Mouse (Mus musculus) urinary bladder, postnatal 25 days (tissue): ENCODE measurements around the gene Gm2a.
"Not testable (repeated sequence)": the region's sequence is repeated elsewhere in the genome, so short reads cannot be mapped to it uniquely, and the experiment has no call there.

Experiments
- DNase-seq: peaks from one replicate; pipeline ENCODE4 v3.0.0; 2022; ENCODE audit warnings: low spot score

The Gm2a gene

GRCm38 (mm10) chr11:55096731-55097462, 1.0 kb upstream of the Gm2a start:
- DNase-seq, result no peak

GRCm38 (mm10) chr11:55098189-55098915, 437 bp downstream of the Gm2a start:
- DNase-seq, result no peak

GRCm38 (mm10) chr11:55099019-55099771, 1.3 kb downstream of the Gm2a start:
- DNase-seq, result no peak

GRCm38 (mm10) chr11:55099868-55100267, 2.0 kb downstream of the Gm2a start:
- DNase-seq, result no peak

- no peak for DNase-seq
These were observed 4.1 kb downstream of the Gm2a start for GRCm38 (mm10) chr11:55102015-55102414.

GRCm38 (mm10) chr11:55103229-55103628, 5.3 kb downstream of the Gm2a start:
- DNase-seq, result no peak

- DNase-seq, result no peak
These were observed 7.5 kb downstream of the Gm2a start for GRCm38 (mm10) chr11:55105389-55105788.

GRCm38 (mm10) chr11:55106636-55107035, 8.7 kb downstream of the Gm2a start:
- DNase-seq, result no peak

GRCm38 (mm10) chr11:55109521-55110300, 11.8 kb downstream of the Gm2a start:
- DNase-seq, result no peak

- no peak for DNase-seq
These were observed 12.8 kb downstream of the Gm2a start for GRCm38 (mm10) chr11:55110566-55111169.

- DNase-seq, result no peak
These were observed 15.4 kb downstream of the Gm2a start for GRCm38 (mm10) chr11:55113209-55113860.

GRCm38 (mm10) chr11:55113861-55114250, 15.9 kb downstream of the Gm2a start:
- not testable (repeated sequence) for DNase-seq

GRCm38 (mm10) chr11:55114291-55114690, 16.4 kb downstream of the Gm2a start:
- DNase-seq, result no peak

GRCm38 (mm10) chr11:55116004-55116403, 18.1 kb downstream of the Gm2a start:
- no peak for DNase-seq

- no peak for DNase-seq
These were observed 19.1 kb downstream of the Gm2a start for GRCm38 (mm10) chr11:55117031-55117430.

GRCm38 (mm10) chr11:55120279-55120678, 22.4 kb downstream of the Gm2a start:
- no peak for DNase-seq

GRCm38 (mm10) chr11:55120821-55121271, 22.9 kb downstream of the Gm2a start:
- DNase-seq, result no peak

GRCm38 (mm10) chr11:55121430-55121829, 23.5 kb downstream of the Gm2a start:
- DNase-seq, result no peak

GRCm38 (mm10) chr11:55126663-55127062, 28.7 kb downstream of the Gm2a start:
- no peak for DNase-seq

- DNase-seq, result no peak
These were observed 30.0 kb downstream of the Gm2a start for GRCm38 (mm10) chr11:55127937-55128336.

GRCm38 (mm10) chr11:55128411-55128810, 30.5 kb downstream of the Gm2a start:
- no peak for DNase-seq
